Mouse (Mus musculus): ENCODE data around the gene Gclc. TPM values are rescaled to one million over a fixed set of nuclear protein-coding genes. Genes with fewer than 3 reads are reported as not detected.
A peak's percentile ranks its signal among the peaks of the same experiment; 100 is the strongest.

The Gclc gene
- polyA plus RNA-seq, 1 experiment, result 39.4 TPM

GRCm38 (mm10) chr9:77793838-77794237 lies 39.5 kb downstream of the Gclc start:
- Histone ChIP-seq H3K4me1 (ENCODE audit: control insufficient read depth, insufficient read depth, low read length) (no peaks in the 10 kb centered on the region), H3K27ac (ENCODE audit: insufficient read depth, low read length) (no peak overlapping the region), H3K4me3 (ENCODE audit: insufficient read depth, low read length) (no peak overlapping the region)
- TF ChIP-seq POLR2A (IDR thresholded peaks at IDR 0.05; ENCODE audit: extremely low read depth, insufficient read depth, low read length), result no peak
- no peak for TF ChIP-seq CTCF (IDR thresholded peaks at IDR 0.05; ENCODE audit: extremely low read depth, insufficient read depth, low read length)

- no peak overlapping the region for H3K27ac ChIP-seq (ENCODE audit: insufficient read depth, low read length)
- TF ChIP-seq CTCF (IDR thresholded peaks at IDR 0.05; ENCODE audit: extremely low read depth, insufficient read depth, low read length) (peak; percentile 61), POLR2A (IDR thresholded peaks at IDR 0.05; ENCODE audit: extremely low read depth, insufficient read depth, low read length) (no peak)
- H3K4me1 ChIP-seq (ENCODE audit: control insufficient read depth, insufficient read depth, low read length), result no peaks in the 10 kb centered on the region
- H3K4me3 ChIP-seq (ENCODE audit: insufficient read depth, low read length), result no peak overlapping the region
These were observed 48.1 kb downstream of the Gclc start for GRCm38 (mm10) chr9:77802461-77802860.

- no peak overlapping the region for H3K4me3 ChIP-seq (ENCODE audit: insufficient read depth, low read length)
- TF ChIP-seq POLR2A (IDR thresholded peaks at IDR 0.05; ENCODE audit: extremely low read depth, insufficient read depth, low read length) (no peak), CTCF (IDR thresholded peaks at IDR 0.05; ENCODE audit: extremely low read depth, insufficient read depth, low read length) (no peak)
- H3K4me1 ChIP-seq (ENCODE audit: control insufficient read depth, insufficient read depth, low read length), result no peaks in the 10 kb centered on the region
- H3K27ac ChIP-seq (ENCODE audit: insufficient read depth, low read length), result no peak overlapping the region
These were observed 52.1 kb downstream of the Gclc start for GRCm38 (mm10) chr9:77806426-77806825.

GRCm38 (mm10) chr9:77806842-77807668 lies 52.7 kb downstream of the Gclc start:
- no peak overlapping the region for H3K27ac ChIP-seq (ENCODE audit: insufficient read depth, low read length)
- TF ChIP-seq CTCF (IDR thresholded peaks at IDR 0.05; ENCODE audit: extremely low read depth, insufficient read depth, low read length) (peak; percentile 98), POLR2A (IDR thresholded peaks at IDR 0.05; ENCODE audit: extremely low read depth, insufficient read depth, low read length) (no peak)
- no peak overlapping the region for H3K4me3 ChIP-seq (ENCODE audit: insufficient read depth, low read length)

GRCm38 (mm10) chr9:77808481-77808880 lies 54.1 kb downstream of the Gclc start:
- Histone ChIP-seq H3K27ac (ENCODE audit: insufficient read depth, low read length) (no peak overlapping the region), H3K4me1 (ENCODE audit: control insufficient read depth, insufficient read depth, low read length) (no peaks in the 10 kb centered on the region), H3K4me3 (ENCODE audit: insufficient read depth, low read length) (no peak overlapping the region)
- TF ChIP-seq CTCF (IDR thresholded peaks at IDR 0.05; ENCODE audit: extremely low read depth, insufficient read depth, low read length) (no peak), POLR2A (IDR thresholded peaks at IDR 0.05; ENCODE audit: extremely low read depth, insufficient read depth, low read length) (no peak)

More at GRCm38 (mm10) chr9:77806842-77807668, 52.7 kb downstream of the Gclc start:
- H3K4me1 ChIP-seq (ENCODE audit: control insufficient read depth, insufficient read depth, low read length), result no peaks in the 10 kb centered on the region

GRCm38 (mm10) chr9:77818858-77819257 lies 64.5 kb downstream of the Gclc start:
- no peak for TF ChIP-seq POLR2A (IDR thresholded peaks at IDR 0.05; ENCODE audit: extremely low read depth, insufficient read depth, low read length)
- no peak for TF ChIP-seq CTCF (IDR thresholded peaks at IDR 0.05; ENCODE audit: extremely low read depth, insufficient read depth, low read length)
- Histone ChIP-seq H3K4me1 (ENCODE audit: control insufficient read depth, insufficient read depth, low read length) (no peaks in the 10 kb centered on the region), H3K27ac (ENCODE audit: insufficient read depth, low read length) (no peak overlapping the region), H3K4me3 (ENCODE audit: insufficient read depth, low read length) (no peak overlapping the region)

- TF ChIP-seq CTCF (IDR thresholded peaks at IDR 0.05; ENCODE audit: extremely low read depth, insufficient read depth, low read length) (no peak), POLR2A (IDR thresholded peaks at IDR 0.05; ENCODE audit: extremely low read depth, insufficient read depth, low read length) (no peak)
- Histone ChIP-seq H3K27ac (ENCODE audit: insufficient read depth, low read length) (no peak overlapping the region), H3K4me1 (ENCODE audit: control insufficient read depth, insufficient read depth, low read length) (no peaks in the 10 kb centered on the region), H3K4me3 (ENCODE audit: insufficient read depth, low read length) (no peak overlapping the region)
These were observed 65.0 kb downstream of the Gclc start for GRCm38 (mm10) chr9:77819318-77819717.

GRCm38 (mm10) chr9:77820836-77821235 lies 66.5 kb downstream of the Gclc start:
- TF ChIP-seq POLR2A (IDR thresholded peaks at IDR 0.05; ENCODE audit: extremely low read depth, insufficient read depth, low read length), result no peak
- no peak for TF ChIP-seq CTCF (IDR thresholded peaks at IDR 0.05; ENCODE audit: extremely low read depth, insufficient read depth, low read length)
- H3K4me3 ChIP-seq (ENCODE audit: insufficient read depth, low read length), result no peak overlapping the region
- no peak overlapping the region for H3K27ac ChIP-seq (ENCODE audit: insufficient read depth, low read length)
- H3K4me1 ChIP-seq (ENCODE audit: control insufficient read depth, insufficient read depth, low read length), result no peaks in the 10 kb centered on the region

GRCm38 (mm10) chr9:77825380-77825961 lies 71.1 kb downstream of the Gclc start:
- peaks cover 2% of the 10 kb centered on the region; the same call in 1 of the 2 replicates for H3K4me1 ChIP-seq (ENCODE audit: control insufficient read depth, insufficient read depth, low read length)
- no peak overlapping the region for H3K4me3 ChIP-seq (ENCODE audit: insufficient read depth, low read length)
- no peak overlapping the region for H3K27ac ChIP-seq (ENCODE audit: insufficient read depth, low read length)
- TF ChIP-seq POLR2A (IDR thresholded peaks at IDR 0.05; ENCODE audit: extremely low read depth, insufficient read depth, low read length) (no peak), CTCF (IDR thresholded peaks at IDR 0.05; ENCODE audit: extremely low read depth, insufficient read depth, low read length) (no peak)

- H3K4me3 ChIP-seq (ENCODE audit: insufficient read depth, low read length), result no peak overlapping the region
- H3K27ac ChIP-seq (ENCODE audit: insufficient read depth, low read length), result no peak overlapping the region
- H3K4me1 ChIP-seq (ENCODE audit: control insufficient read depth, insufficient read depth, low read length), result peaks cover 2% of the 10 kb centered on the region; the same call in 1 of the 2 replicates
- no peak for TF ChIP-seq POLR2A (IDR thresholded peaks at IDR 0.05; ENCODE audit: extremely low read depth, insufficient read depth, low read length)
- no peak for TF ChIP-seq CTCF (IDR thresholded peaks at IDR 0.05; ENCODE audit: extremely low read depth, insufficient read depth, low read length)
These were observed 71.9 kb downstream of the Gclc start for GRCm38 (mm10) chr9:77826237-77826636.

All from cortical plate, adult 2 months (tissue).